Mouse (Mus musculus): Measurements from ENCODE around the gene Arsb.
A peak's percentile ranks its signal among the peaks of the same experiment; 100 is the strongest.
"Not testable (repeated sequence)": the region's sequence is repeated elsewhere in the genome, so short reads cannot be mapped to it uniquely, and the experiment has no call there.

The Arsb gene

GRCm38 (mm10) chr13:93984521-93984920 is 213.1 kb downstream of the Arsb start:
- no peak for DNase-seq (ENCODE audit: low spot score in 2 of 2)

GRCm38 (mm10) chr13:93985181-93985580 is 213.8 kb downstream of the Arsb start:
- DNase-seq (ENCODE audit: low spot score in 2 of 2), result no peak

- not testable (repeated sequence) for DNase-seq (ENCODE audit: low spot score in 2 of 2)
These were observed 214.3 kb downstream of the Arsb start for GRCm38 (mm10) chr13:93985750-93986149.

GRCm38 (mm10) chr13:93987611-93988010 is 216.2 kb downstream of the Arsb start:
- DNase-seq (ENCODE audit: low spot score in 2 of 2), result no peak

- no peak for DNase-seq (ENCODE audit: low spot score in 2 of 2)
These were observed 217.8 kb downstream of the Arsb start for GRCm38 (mm10) chr13:93989208-93989607.

GRCm38 (mm10) chr13:93989736-93990611 is 218.5 kb downstream of the Arsb start:
- peak; percentile 14 to 15 for DNase-seq (ENCODE audit: low spot score in 2 of 2)

- DNase-seq (ENCODE audit: low spot score in 2 of 2), result no peak
These were observed 219.4 kb downstream of the Arsb start for GRCm38 (mm10) chr13:93990841-93991240.

- DNase-seq (ENCODE audit: low spot score in 2 of 2), result no peak
These were observed 221.0 kb downstream of the Arsb start for GRCm38 (mm10) chr13:93992342-93992882.

Data from spleen, postnatal 36 days (tissue).